Mouse (Mus musculus) megakaryocyte, embryonic 14.5 days (primary cell): ENCODE results near the gene Sf3a1. TPM values are rescaled to one million over a fixed set of nuclear protein-coding genes. Genes with fewer than 3 reads are reported as not detected.
"Not testable (repeated sequence)": the region's sequence is repeated elsewhere in the genome, so short reads cannot be mapped to it uniquely, and the experiment has no call there.

Experiments
- H3K27me3 ChIP-seq: replicated peaks from 2 replicates; pipeline ENCODE3; 2012; ENCODE audit warnings: inconsistent platforms
- H3K36me3 ChIP-seq: replicated peaks from 2 replicates; pipeline ENCODE3; 2012; ENCODE audit warnings: low read length, inconsistent platforms, mixed read lengths
- H3K4me1 ChIP-seq: 2 replicates; pipeline ENCODE4 v1.6.1; 2012; ENCODE audit warnings: inconsistent platforms
- H3K4me3 ChIP-seq: replicated peaks from 2 replicates; pipeline ENCODE3; 2012; ENCODE audit warnings: moderate library complexity, mild to moderate bottlenecking, inconsistent platforms
- H3K9me3 ChIP-seq: 2 replicates; pipeline ENCODE4 v1.6.1; 2012; ENCODE audit warnings: inconsistent platforms
- FLI1 ChIP-seq: IDR thresholded peaks from 2 replicates; pipeline ENCODE4 v1.6.1; 2012; ENCODE audit warnings: low read length, inconsistent platforms, mixed read lengths
- GATA1 ChIP-seq: IDR thresholded peaks from 3 replicates; pipeline ENCODE4 v1.6.1; 2012; ENCODE audit warnings: mixed read lengths, low read length, inconsistent platforms, borderline replicate concordance
- polyA plus RNA-seq: library from polyadenylated mRNA; stranded (reverse); fragments of >175 nt; gene quantifications from 2 replicates; pipeline ENCODE4 v1.2.3, GENCODE M21; 2012; ENCODE audit warnings: low replicate concordance; ENCODE audit not compliant: insufficient read depth

The Sf3a1 gene
- polyA plus RNA-seq, 1 experiment, result 56.7 TPM

- H3K9me3 ChIP-seq, result no peaks in the 10 kb centered on the region
- no peaks in the 10 kb centered on the region for H3K27me3 ChIP-seq
- H3K36me3 ChIP-seq, result peaks cover 22% of the 10 kb centered on the region
- H3K4me1 ChIP-seq, result peaks cover 86% of the 10 kb centered on the region
- peak overlapping the region; percentile 96 for H3K4me3 ChIP-seq
- no peak for TF ChIP-seq GATA1
- TF ChIP-seq FLI1, result no peak
Observed at GRCm38 (mm10) chr11:4118081-4118921, 41.8 kb upstream of the Sf3a1 start.

GRCm38 (mm10) chr11:4119635-4120034 lies 40.5 kb upstream of the Sf3a1 start:
- peaks cover 4% of the 10 kb centered on the region for H3K9me3 ChIP-seq
- H3K36me3 ChIP-seq, result peaks cover 13% of the 10 kb centered on the region
- TF ChIP-seq GATA1 (peak; percentile 86; the same call in 2 of the 3 replicates), FLI1 (0 out of 2 replicates have a peak, but pooled peaks have one; percentile 29)
- no peaks in the 10 kb centered on the region for H3K27me3 ChIP-seq
- peak overlapping the region; percentile 96 for H3K4me3 ChIP-seq
- H3K4me1 ChIP-seq, result peaks cover 88% of the 10 kb centered on the region

- H3K27me3 ChIP-seq, result no peaks in the 10 kb centered on the region
- H3K9me3 ChIP-seq, result peaks cover 21% of the 10 kb centered on the region
- TF ChIP-seq FLI1, result no peak
- TF ChIP-seq GATA1, result no peak
- peaks cover 75% of the 10 kb centered on the region for H3K4me1 ChIP-seq
- peak overlapping the region; percentile 40 for H3K4me3 ChIP-seq
- H3K36me3 ChIP-seq, result peaks cover under 1% of the 10 kb centered on the region
Observed at GRCm38 (mm10) chr11:4121691-4122090, 38.5 kb upstream of the Sf3a1 start.

- peak overlapping the region; percentile 87 for H3K4me3 ChIP-seq
- no peaks in the 10 kb centered on the region for H3K36me3 ChIP-seq
- peaks cover 25% of the 10 kb centered on the region for H3K9me3 ChIP-seq
- no peaks in the 10 kb centered on the region for H3K27me3 ChIP-seq
- peaks cover 69% of the 10 kb centered on the region for H3K4me1 ChIP-seq
- TF ChIP-seq FLI1, result no peak
- no peak for TF ChIP-seq GATA1
Observed at GRCm38 (mm10) chr11:4122226-4122625, 37.9 kb upstream of the Sf3a1 start.

GRCm38 (mm10) chr11:4122742-4123579 lies 37.2 kb upstream of the Sf3a1 start, which contains the start of gene Sec14l2:
Gene Sec14l2 (minus strand): TSS chr11:4123415.
- Histone ChIP-seq H3K36me3 (no peaks in the 10 kb centered on the region), H3K4me1 (peaks cover 62% of the 10 kb centered on the region), H3K27me3 (no peaks in the 10 kb centered on the region), H3K9me3 (peaks cover 27% of the 10 kb centered on the region), H3K4me3 (peak within 1 kb of the TSS; percentile 87)
- TF ChIP-seq GATA1, result no peak
- TF ChIP-seq FLI1, result no peak

- H3K9me3 ChIP-seq, result peaks cover 27% of the 10 kb centered on the region
- H3K4me3 ChIP-seq, result peak overlapping the region; percentile 87
- H3K4me1 ChIP-seq, result peaks cover 52% of the 10 kb centered on the region
- no peaks in the 10 kb centered on the region for H3K36me3 ChIP-seq
- TF ChIP-seq FLI1 (no peak), GATA1 (no peak)
- no peaks in the 10 kb centered on the region for H3K27me3 ChIP-seq
Observed at GRCm38 (mm10) chr11:4123922-4124321, 36.2 kb upstream of the Sf3a1 start.

GRCm38 (mm10) chr11:4127059-4127458 lies 33.1 kb upstream of the Sf3a1 start:
- Histone ChIP-seq H3K36me3 (no peaks in the 10 kb centered on the region), H3K9me3 (peaks cover 27% of the 10 kb centered on the region), H3K4me1 (peaks cover 24% of the 10 kb centered on the region), H3K27me3 (peaks cover 8% of the 10 kb centered on the region), H3K4me3 (no peak overlapping the region)
- TF ChIP-seq FLI1, result no peak

- not testable (repeated sequence) for H3K27me3 ChIP-seq, H3K4me3 ChIP-seq, H3K4me1 ChIP-seq, H3K36me3 ChIP-seq
- peaks cover 34% of the 10 kb centered on the region for H3K9me3 ChIP-seq
Observed at GRCm38 (mm10) chr11:4128461-4128860, 31.7 kb upstream of the Sf3a1 start.

GRCm38 (mm10) chr11:4133450-4133849 lies 26.7 kb upstream of the Sf3a1 start:
- TF ChIP-seq FLI1, result no peak
- TF ChIP-seq GATA1, result no peak
- Histone ChIP-seq H3K4me3 (no peak overlapping the region), H3K36me3 (peaks cover 22% of the 10 kb centered on the region), H3K27me3 (peaks cover 10% of the 10 kb centered on the region), H3K4me1 (peaks cover 38% of the 10 kb centered on the region), H3K9me3 (peaks cover 9% of the 10 kb centered on the region)

- peaks cover 10% of the 10 kb centered on the region for H3K27me3 ChIP-seq
- no peak for TF ChIP-seq GATA1
- no peak for TF ChIP-seq FLI1
- H3K9me3 ChIP-seq, result peaks cover 9% of the 10 kb centered on the region
- H3K36me3 ChIP-seq, result peaks cover 31% of the 10 kb centered on the region
- peaks cover 38% of the 10 kb centered on the region for H3K4me1 ChIP-seq
- H3K4me3 ChIP-seq, result peak overlapping the region; percentile 99
Observed at GRCm38 (mm10) chr11:4134400-4134799, 25.8 kb upstream of the Sf3a1 start.
